Mouse (Mus musculus): Measurements from ENCODE around the gene Mnd1.

DNA sequence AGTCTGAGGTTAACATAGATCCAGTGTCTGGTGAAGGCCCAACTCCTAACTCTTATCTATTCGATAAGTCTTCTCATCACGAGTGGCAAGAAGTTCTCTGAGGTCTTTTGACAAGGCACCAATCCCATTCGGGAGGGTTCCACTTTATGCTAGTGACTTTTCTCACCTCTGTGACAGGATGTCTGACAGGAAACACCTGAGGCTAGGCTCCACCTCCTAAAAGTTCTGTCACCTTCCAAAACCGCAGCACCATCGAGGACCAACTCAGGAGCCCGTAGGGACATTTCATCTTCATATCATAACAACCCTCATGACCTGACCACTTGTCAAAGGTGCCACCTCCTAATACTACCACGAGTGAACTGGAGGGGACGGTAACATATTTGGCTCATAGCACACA lies 109.4 kb downstream of the Mnd1 start:
- TF ChIP-seq EP300 (optimal IDR thresholded peaks at IDR 0.05) (no peak), CTCF (IDR thresholded peaks at IDR 0.05; ENCODE audit: low read depth) (no peak)
